Comparison of ENCODE assay signal across 9 mouse cellular contexts in genomic region chr11:97189231-97189630, GRCm38 (mm10). TPM values are rescaled to one million over a fixed set of nuclear protein-coding genes. Genes with fewer than 3 reads are reported as not detected.
DNase-seq lines count a peak whose midpoint lies in the region; ATAC-seq lines count a peak whose summit lies in the region.
"Had no signal": no experiment of that assay in that cellular context is flagged by ENCODE, and none has a peak within 500 bp of the region (broad histone marks: within the 10 kb centered on the region; RNA-seq: fewer than 3 reads in every experiment).

No protein-coding gene starts in this region.

- H3K4me2 ChIP-seq in limb, embryonic 13.5 days (replicated peaks) = peak overlapping the region; percentile 85

- H3K9me3 ChIP-seq in limb, embryonic 13.5 days = no peaks in the 10 kb centered on the region

- intact Hi-C loops in left cerebral cortex, postnatal 25 days (cut with DNase I) = loop anchor here (2.0 kb wide), 1 partner anchor 90 kb away; no protein-coding TSS in a partner anchor

- no peak for ATAC-seq in limb, embryonic 13.5 days (ENCODE audit: low FRiP score, low read depth)

- H3K4me3 ChIP-seq in limb, embryonic 13.5 days = peak overlapping the region; percentile 87

- H3K36me3 ChIP-seq in limb, embryonic 13.5 days = peaks cover 21% of the 10 kb centered on the region

- H3K4me1 ChIP-seq in limb, embryonic 13.5 days = peaks cover 32% of the 10 kb centered on the region

- 37% methylated on average over 3 of the region's 3 CpGs for WGBS in limb, embryonic 13.5 days

- H3K27me3 ChIP-seq in limb, embryonic 13.5 days = no peaks in the 10 kb centered on the region
- H3K27me3 ChIP-seq: Patski had no signal

- peak overlapping the region; percentile 78 for H3K9ac ChIP-seq in limb, embryonic 13.5 days

- H3K27ac ChIP-seq in limb, embryonic 13.5 days = no peak overlapping the region

- DNase-seq in embryo, embryonic 9.5 days (ENCODE audit: extremely low spot score) = peak; percentile 28
- DNase-seq in embryo, embryonic 11 days = no peak
- peak; percentile 22 for DNase-seq in thymus, postnatal 4 days
- no peak for DNase-seq in thymus, postnatal 36 days
- peak; percentile 26 for DNase-seq in yolk sac, embryonic 10.5 days (ENCODE audit: low spot score)
- DNase-seq in layer of hippocampus, adult 18-20 months (ENCODE audit: low spot score in 2 of 2) = no peak
- DNase-seq in left cerebral cortex, postnatal 25 days (ENCODE audit: low spot score in 2 of 2) = no peak

RNA-seq across cellular contexts. Expression of gene Kpnb1, which starts 1.6 kb away (rescaled TPM):
- 57.3 and 59.2 TPM in 2 replicates for polyA plus RNA-seq in limb, embryonic 13.5 days (2015; fragmentation: Nextera tagmentation; extraction: Ambion mirVana)
- 100 to 1,000 TPM; 125 to 130 TPM for total RNA-seq in layer of hippocampus, adult 18-20 months (2021)
- 100 to 1,000 TPM; 112 to 118 TPM for total RNA-seq in left cerebral cortex, postnatal 25 days (2021)

RNA-seq across cellular contexts. Expression of gene Tbkbp1, which starts 37.9 kb away (rescaled TPM):
- 8.2 and 8.4 TPM in 2 replicates for polyA plus RNA-seq in limb, embryonic 13.5 days (2015; fragmentation: Nextera tagmentation; extraction: Ambion mirVana)
- 100 to 1,000 TPM in 1 of 2 experiments, 10 to 100 TPM in 1; 98.1 to 100 TPM for total RNA-seq in layer of hippocampus, adult 18-20 months (2021)
- 10 to 100 TPM; 45.7 to 47.7 TPM for total RNA-seq in left cerebral cortex, postnatal 25 days (2021)

Comparison
In these comparisons a context has a peak if more than half of its experiments do, and no peak if none do; other contexts are left out.
1. DNase-seq: peak in embryo, embryonic 9.5 days (single experiment), thymus, postnatal 4 days (single experiment) and yolk sac, embryonic 10.5 days (single experiment); none in embryo, embryonic 11 days (single experiment), thymus, postnatal 36 days (0 of 2), layer of hippocampus, adult 18-20 months (0 of 2) and left cerebral cortex, postnatal 25 days (0 of 2).